Mouse (Mus musculus): ENCODE results near the gene Hgd.

GRCm38 (mm10) chr16:37581901-37582300, 1.9 kb downstream of the Hgd start:
- no peak for TF ChIP-seq CTCF (IDR thresholded peaks at IDR 0.05; ENCODE audit: insufficient read depth, low read length)
- TF ChIP-seq POLR2A (IDR thresholded peaks at IDR 0.05; ENCODE audit: borderline replicate concordance, extremely low read depth, low read depth, low read length), result no peak
